Mouse (Mus musculus): ENCODE data around the gene Ly6g6e. TPM values are rescaled to one million over a fixed set of nuclear protein-coding genes. Genes with fewer than 3 reads are reported as not detected.
A peak's percentile ranks its signal among the peaks of the same experiment; 100 is the strongest.

The Ly6g6e gene
- polyA plus RNA-seq, 1 experiment from 2014 or later = 0.19 TPM

DNA sequence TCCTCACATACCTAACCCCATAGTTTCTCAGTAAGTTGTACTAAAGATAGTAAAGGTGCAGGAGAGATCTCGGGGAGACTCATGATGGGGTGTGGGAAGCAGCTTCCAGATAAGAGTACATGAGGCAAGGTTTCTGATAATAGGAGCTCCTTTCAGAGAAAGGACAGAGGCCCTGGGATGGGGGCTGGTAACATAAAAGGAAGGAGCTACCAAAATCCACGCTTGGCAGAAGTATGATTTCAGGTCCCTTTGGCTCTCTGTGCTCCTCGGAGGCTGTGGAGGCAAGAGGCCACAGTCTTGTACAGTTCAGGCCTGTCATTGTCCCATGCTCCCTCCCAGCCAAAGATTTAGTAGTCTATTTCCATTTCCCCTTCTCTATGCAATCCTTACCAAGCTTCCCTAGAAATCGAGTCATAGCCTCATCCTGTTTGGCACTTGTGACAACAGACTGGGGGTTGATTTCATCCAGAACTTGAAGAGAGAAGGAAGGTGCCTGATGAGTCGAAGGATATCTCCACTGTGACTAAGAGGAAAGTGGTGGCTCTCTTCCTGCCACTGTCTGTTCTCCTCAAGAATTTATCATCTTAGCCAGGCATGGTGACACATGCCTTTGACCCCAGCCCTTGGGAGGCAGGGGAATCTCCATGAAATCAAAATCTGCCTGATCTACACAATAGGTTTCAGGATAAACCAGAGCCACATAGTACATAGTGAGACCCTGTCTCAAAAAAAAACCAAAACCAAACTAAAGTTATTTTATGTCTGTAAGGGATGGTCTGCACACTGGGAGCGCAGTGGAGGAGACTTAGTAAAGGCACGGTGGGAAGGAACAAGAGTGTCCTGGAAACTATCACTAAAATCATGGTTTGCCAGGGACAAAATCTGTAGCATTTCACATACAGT is 31.5 kb upstream of the Ly6g6e start:
- Histone ChIP-seq H3K9ac (replicated peaks) (peak overlapping the region; percentile 93), H3K36me3 (replicated peaks; ENCODE audit: insufficient read depth, low read length) (no peaks in the 10 kb centered on the region), H3K4me2 (ENCODE audit: low read depth, low read length) (peak overlapping the region; percentile 99), H3K4me1 (ENCODE audit: insufficient read depth) (peaks cover 61% of the 10 kb centered on the region), H3K27ac (ENCODE audit: low read depth) (peak overlapping the region; percentile 94), H3K9me3 (ENCODE audit: low read length) (no peaks in the 10 kb centered on the region), H3K4me3 (ENCODE audit: low read depth, low read length) (peak overlapping the region; percentile 70), H3K27me3 (ENCODE audit: insufficient read depth, low read length) (no peaks in the 10 kb centered on the region)
- no peak for DNase-seq
- WGBS (ENCODE audit: insufficient replicate concordance) = 47% methylated on average over 7 of the region's 7 CpGs
- ATAC-seq = no peak
- peak; percentile 63 for TF ChIP-seq EP300 (IDR thresholded peaks at IDR 0.05; ENCODE audit: low read depth)
- TF ChIP-seq CTCF (IDR thresholded peaks at IDR 0.05; ENCODE audit: low read depth) = no peak

DNA sequence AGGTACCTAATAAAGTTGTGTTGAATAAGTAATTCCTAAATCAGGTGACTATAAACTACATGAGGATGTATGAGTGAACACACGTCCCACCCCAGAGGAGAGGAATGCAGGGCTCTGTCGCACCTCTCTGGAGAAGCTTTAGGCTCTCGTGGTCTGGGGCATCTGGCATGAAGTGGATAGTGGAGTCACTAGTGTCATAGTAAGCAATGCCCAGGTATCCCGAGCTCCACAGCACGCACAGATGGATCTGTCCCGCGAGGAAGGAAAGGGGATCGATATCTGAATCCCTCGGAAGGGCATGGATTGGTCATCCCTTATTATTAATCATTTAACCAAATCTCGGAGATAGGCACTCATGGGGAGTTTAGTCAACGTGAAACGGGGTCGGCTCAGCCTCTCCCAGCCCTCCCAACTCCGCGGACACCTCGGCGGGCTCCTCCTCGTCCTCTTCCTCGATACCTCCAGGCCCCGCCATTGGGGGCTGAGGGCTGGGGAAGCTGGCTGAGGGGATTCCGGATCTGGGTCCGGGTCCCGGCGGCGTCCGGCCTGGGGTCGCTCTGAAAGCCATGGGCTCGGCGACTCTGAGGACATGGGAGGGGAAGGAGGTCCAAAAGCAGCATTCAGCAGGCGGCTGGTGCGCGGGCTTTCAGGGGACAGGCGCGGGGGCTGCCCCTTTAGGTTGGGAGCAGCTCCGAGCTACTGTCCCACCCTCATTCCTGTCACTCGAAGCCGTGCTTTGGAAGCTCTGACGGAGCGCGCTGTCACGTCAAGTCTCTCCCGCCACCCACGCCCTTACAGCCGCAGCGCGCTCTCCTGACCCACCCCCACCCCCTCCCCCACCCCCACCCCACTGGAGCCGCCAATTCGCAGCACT is 30.7 kb upstream of the Ly6g6e start:
- H3K9ac ChIP-seq (replicated peaks) = peak overlapping the region; percentile 93
- peaks cover 61% of the 10 kb centered on the region for H3K4me1 ChIP-seq (ENCODE audit: insufficient read depth)
- H3K4me2 ChIP-seq (ENCODE audit: low read depth, low read length) = peak overlapping the region; percentile 99
- H3K9me3 ChIP-seq (ENCODE audit: low read length) = no peaks in the 10 kb centered on the region
- ATAC-seq (no peak), DNase-seq (no peak)
- no peaks in the 10 kb centered on the region for H3K36me3 ChIP-seq (replicated peaks; ENCODE audit: insufficient read depth, low read length)
- 4% methylated on average over 40 of the region's 48 CpGs for WGBS (ENCODE audit: insufficient replicate concordance)
- H3K27me3 ChIP-seq (ENCODE audit: insufficient read depth, low read length) = no peaks in the 10 kb centered on the region
- peak overlapping the region; percentile 94 for H3K27ac ChIP-seq (ENCODE audit: low read depth)
- TF ChIP-seq CTCF (IDR thresholded peaks at IDR 0.05; ENCODE audit: low read depth) = no peak
- H3K4me3 ChIP-seq (ENCODE audit: low read depth, low read length) = peak overlapping the region; percentile 70

DNA sequence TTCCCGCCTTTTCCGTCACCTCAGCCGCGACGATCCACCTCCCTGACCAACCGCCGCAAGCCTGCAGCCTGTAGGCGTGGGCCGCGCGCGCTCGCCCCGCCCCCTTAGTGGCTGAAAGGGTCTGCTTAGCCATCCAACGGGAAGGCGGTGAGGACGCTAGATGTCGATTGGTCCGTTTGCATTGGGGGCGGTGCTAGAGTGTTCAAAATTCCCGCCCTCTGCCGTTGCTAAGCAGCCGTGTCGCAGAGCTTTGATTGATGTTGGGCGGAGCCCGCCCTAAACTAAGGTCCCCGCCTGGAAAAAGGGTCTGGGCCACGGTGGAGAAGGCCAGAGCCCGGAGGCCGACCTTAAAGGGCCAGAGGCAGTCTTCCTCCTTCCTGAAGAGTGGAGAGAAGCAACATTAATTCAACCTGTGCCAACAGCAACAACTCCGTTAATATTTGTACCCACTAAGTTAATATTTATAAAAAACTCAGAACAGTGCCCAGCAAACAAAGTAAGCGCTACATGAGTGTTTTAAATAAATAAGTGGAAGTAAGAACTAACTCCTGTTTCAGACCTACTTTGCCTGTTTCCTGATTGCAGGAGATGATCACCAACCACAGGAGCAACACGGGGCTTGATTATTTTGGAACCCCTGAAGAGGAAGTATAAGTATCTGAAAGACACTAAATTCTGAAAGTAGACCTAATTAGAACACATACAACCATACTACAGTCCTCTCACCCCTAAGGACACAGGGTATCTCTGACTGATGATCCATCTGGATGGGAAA is 29.8 kb upstream of the Ly6g6e start, which contains the start of gene Msh5:
TSS of gene Msh5 (minus strand) at position 65 of the 775 bp plus-strand sequence.
- ATAC-seq (peak; percentile 89), DNase-seq (peak; percentile 99)
- Histone ChIP-seq H3K4me2 (ENCODE audit: low read depth, low read length) (peak within 1 kb of the TSS; percentile 99), H3K9ac (replicated peaks) (peak within 1 kb of the TSS; percentile 93), H3K4me3 (ENCODE audit: low read depth, low read length) (peak within 1 kb of the TSS; percentile 70), H3K9me3 (ENCODE audit: low read length) (no peaks in the 10 kb centered on the region), H3K36me3 (replicated peaks; ENCODE audit: insufficient read depth, low read length) (no peaks in the 10 kb centered on the region), H3K4me1 (ENCODE audit: insufficient read depth) (peaks cover 62% of the 10 kb centered on the region), H3K27me3 (ENCODE audit: insufficient read depth, low read length) (no peaks in the 10 kb centered on the region), H3K27ac (ENCODE audit: low read depth) (peak within 1 kb of the TSS; percentile 98)
- TF ChIP-seq EP300 (IDR thresholded peaks at IDR 0.05; ENCODE audit: low read depth) (peak; percentile 46), CTCF (IDR thresholded peaks at IDR 0.05; ENCODE audit: low read depth) (no peak)
- 2% methylated on average over 33 of the region's 33 CpGs for WGBS (ENCODE audit: insufficient replicate concordance)

DNA sequence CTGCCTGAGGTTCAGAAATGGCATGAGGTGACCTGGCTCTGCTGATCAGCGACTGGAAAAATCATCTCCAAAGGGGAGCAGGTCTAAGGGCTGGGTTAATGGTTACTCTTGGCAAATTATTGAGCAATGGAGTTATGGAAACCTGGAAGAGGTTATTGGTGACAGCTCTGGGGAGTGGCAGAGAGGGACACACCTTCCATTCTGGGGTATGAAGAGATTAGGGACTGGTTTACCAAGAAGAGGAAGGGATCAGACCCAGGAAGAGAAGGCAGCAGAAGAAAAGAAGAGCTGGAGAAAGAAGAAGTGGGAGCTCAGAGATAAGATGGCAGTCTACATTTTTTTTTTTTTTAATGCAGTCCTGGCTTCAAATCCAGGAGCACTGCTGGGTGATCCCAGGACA is 29.0 kb upstream of the Ly6g6e start:
- H3K4me2 ChIP-seq (ENCODE audit: low read depth, low read length) = peak overlapping the region; percentile 99
- H3K9me3 ChIP-seq (ENCODE audit: low read length) = no peaks in the 10 kb centered on the region
- peak; percentile 28 for ATAC-seq
- peak overlapping the region; percentile 70 for H3K4me3 ChIP-seq (ENCODE audit: low read depth, low read length)
- 12% methylated on average over 1 of the region's 1 CpGs for WGBS (ENCODE audit: insufficient replicate concordance)
- TF ChIP-seq EP300 (IDR thresholded peaks at IDR 0.05; ENCODE audit: low read depth) (0 out of 2 replicates have a peak, but pooled peaks have one; percentile 5), CTCF (IDR thresholded peaks at IDR 0.05; ENCODE audit: low read depth) (no peak)
- DNase-seq = no peak
- H3K4me1 ChIP-seq (ENCODE audit: insufficient read depth) = peaks cover 67% of the 10 kb centered on the region
- peak overlapping the region; percentile 98 for H3K27ac ChIP-seq (ENCODE audit: low read depth)
- peaks cover 6% of the 10 kb centered on the region for H3K36me3 ChIP-seq (replicated peaks; ENCODE audit: insufficient read depth, low read length)
- H3K27me3 ChIP-seq (ENCODE audit: insufficient read depth, low read length) = no peaks in the 10 kb centered on the region
- H3K9ac ChIP-seq (replicated peaks) = peak overlapping the region; percentile 63

DNA sequence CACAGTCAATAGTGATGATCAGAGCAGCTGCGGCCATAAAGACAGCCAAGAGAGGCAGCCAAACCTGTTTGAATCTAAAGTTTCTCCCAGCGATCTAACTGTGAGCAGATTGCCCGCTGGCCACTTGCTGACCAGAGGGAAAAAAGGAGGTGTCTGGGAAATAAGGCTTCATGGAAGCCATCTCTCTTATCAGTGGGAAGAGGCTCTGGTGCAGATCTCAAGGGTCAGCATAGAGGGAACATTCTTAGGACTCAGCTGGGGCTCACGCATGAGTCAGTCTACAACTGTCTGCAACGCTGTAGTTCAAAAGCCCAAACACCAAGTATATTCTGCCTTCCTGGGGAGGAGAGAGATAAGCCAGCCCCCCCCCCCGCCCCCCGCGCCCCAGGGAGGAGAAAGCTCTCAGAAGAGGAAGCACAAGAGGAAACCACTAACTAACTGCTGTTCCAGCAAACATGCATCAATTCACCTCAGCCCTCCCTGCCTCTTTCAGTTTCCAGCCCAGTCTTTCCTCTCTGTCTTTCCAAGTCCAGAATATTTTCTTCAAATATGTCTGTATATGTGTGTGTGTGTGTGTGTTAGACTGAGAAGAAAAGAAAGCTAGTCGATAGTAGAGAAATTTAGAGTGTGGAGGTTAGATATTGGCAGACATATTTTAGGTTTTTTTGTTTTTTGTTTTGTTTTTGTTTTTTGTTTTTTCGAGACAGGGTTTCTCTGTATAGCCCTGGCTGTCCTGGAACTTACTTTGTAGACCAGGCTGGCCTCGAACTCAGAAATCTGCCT is 28.4 kb upstream of the Ly6g6e start:
- Histone ChIP-seq H3K4me3 (ENCODE audit: low read depth, low read length) (peak overlapping the region; percentile 70), H3K4me1 (ENCODE audit: insufficient read depth) (peaks cover 68% of the 10 kb centered on the region), H3K9me3 (ENCODE audit: low read length) (no peaks in the 10 kb centered on the region), H3K4me2 (ENCODE audit: low read depth, low read length) (peak overlapping the region; percentile 99), H3K9ac (replicated peaks) (peak overlapping the region; percentile 63), H3K27me3 (ENCODE audit: insufficient read depth, low read length) (no peaks in the 10 kb centered on the region), H3K27ac (ENCODE audit: low read depth) (peak overlapping the region; percentile 98), H3K36me3 (replicated peaks; ENCODE audit: insufficient read depth, low read length) (peaks cover 13% of the 10 kb centered on the region)
- 7% methylated on average over 11 of the region's 11 CpGs for WGBS (ENCODE audit: insufficient replicate concordance)
- DNase-seq (peak; percentile 79), ATAC-seq (no peak)
- TF ChIP-seq CTCF (IDR thresholded peaks at IDR 0.05; ENCODE audit: low read depth) (no peak), EP300 (IDR thresholded peaks at IDR 0.05; ENCODE audit: low read depth) (no peak)
